In the genomic region with DNA sequence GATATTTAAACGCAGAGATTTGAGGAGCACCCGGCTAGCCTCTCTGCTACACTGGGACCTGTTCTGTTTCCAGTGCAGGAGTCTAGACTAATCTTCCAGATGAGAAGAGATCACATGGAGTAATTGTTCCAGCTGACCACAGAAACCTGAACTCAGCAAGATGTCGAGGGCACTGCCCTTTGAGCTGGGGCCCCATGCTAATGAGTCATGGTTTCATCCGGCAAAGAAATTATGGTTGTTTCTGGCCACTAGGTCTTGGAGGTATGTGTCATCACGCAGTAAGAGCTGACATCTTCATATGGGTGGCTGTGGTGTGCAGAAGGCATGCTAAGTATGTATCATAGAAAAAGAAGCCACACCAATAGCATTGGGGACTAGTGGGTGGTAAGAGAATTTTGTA, we compare ENCODE assay signal across 22 mouse cellular contexts. TPM values are rescaled to one million over a fixed set of nuclear protein-coding genes. Genes with fewer than 3 reads are reported as not detected.
DNase-seq lines count a peak whose midpoint lies in the region; ATAC-seq and TF ChIP-seq lines count a peak whose summit lies in the region.
"Had no signal": no experiment of that assay in that cellular context is flagged by ENCODE, and none has a peak within 500 bp of the region (broad histone marks: within the 10 kb centered on the region; RNA-seq: fewer than 3 reads in every experiment).

No protein-coding gene starts in this region.

- intact Hi-C loops in gastrocnemius, adult 2 months (cut with DNase I) = no loop called here

- no peak overlapping the region for H3K4me2 ChIP-seq in midbrain, embryonic 15.5 days
- H3K4me2 ChIP-seq: forebrain, embryonic 13.5 days; limb, embryonic 15.5 days had no signal

- peaks cover 20% of the 10 kb centered on the region for H3K36me3 ChIP-seq in midbrain, embryonic 15.5 days (replicated peaks)

- no peak overlapping the region for H3K4me3 ChIP-seq in gastrocnemius, adult 2 months
- H3K4me3 ChIP-seq in midbrain, embryonic 15.5 days = no peak overlapping the region
- H3K4me3 ChIP-seq: forebrain, embryonic 13.5 days; limb, embryonic 15.5 days; midbrain, embryonic 10.5 days had no signal

- 81% methylated on average over 5 of the region's 5 CpGs for WGBS in midbrain, embryonic 15.5 days

- no peaks in the 10 kb centered on the region for H3K9me3 ChIP-seq in midbrain, embryonic 15.5 days
- H3K9me3 ChIP-seq: forebrain, embryonic 13.5 days; limb, embryonic 15.5 days; midbrain, embryonic 10.5 days had no signal

- H3K27me3 ChIP-seq in midbrain, embryonic 15.5 days (replicated peaks) = no peaks in the 10 kb centered on the region
- H3K27me3 ChIP-seq: forebrain, embryonic 13.5 days; limb, embryonic 15.5 days had no signal

- no peak overlapping the region for H3K27ac ChIP-seq in gastrocnemius, adult 2 months
- H3K27ac ChIP-seq in midbrain, embryonic 15.5 days = no peak overlapping the region
- H3K27ac ChIP-seq: forebrain, embryonic 13.5 days; limb, embryonic 15.5 days; midbrain, embryonic 10.5 days had no signal

- no peak overlapping the region for H3K9ac ChIP-seq in midbrain, embryonic 15.5 days
- H3K9ac ChIP-seq: forebrain, embryonic 13.5 days; limb, embryonic 15.5 days had no signal

- DNase-seq in adrenal gland, adult 2 months = peak; percentile 64
- DNase-seq in adrenal gland, adult 8-10 months = no peak
- peak; percentile 58 to 65 for DNase-seq in kidney, postnatal 36 days
- DNase-seq in kidney, postnatal 10 days = no peak
- DNase-seq in fibroblast of lung, adult 2 months (ENCODE audit: low read depth) = peak; percentile 54
- DNase-seq in yolk sac, embryonic 10.5 days (ENCODE audit: low spot score) = peak; percentile 23
- DNase-seq in gastrocnemius, adult 2 months = no peak
- DNase-seq: cerebellum, adult 18-20 months; cerebellum, postnatal 36 days; gastrocnemius, postnatal 25 days; heart, postnatal 14 days; lung, adult 18-20 months; right cerebral cortex, postnatal 4 days; thymus, postnatal 4 days had no signal

- no peak for TF ChIP-seq CTCF in gastrocnemius, adult 2 months (IDR thresholded peaks at IDR 0.05)

- H3K4me1 ChIP-seq in midbrain, embryonic 15.5 days = peaks cover 5% of the 10 kb centered on the region
- H3K4me1 ChIP-seq: forebrain, embryonic 13.5 days; limb, embryonic 15.5 days had no signal

- no peak for ATAC-seq in midbrain, embryonic 15.5 days (replicated peaks)
- ATAC-seq: forebrain, embryonic 13.5 days; hindbrain, embryonic 16.5 days had no signal

RNA-seq across cellular contexts. Expression of a gene that starts 6.2 kb away (rescaled TPM):
- total RNA-seq in adrenal gland, adult 2 months (2021) = 10 to 100 TPM in 1 of 2 experiments, 1 to 10 TPM in 1; 7.5 to 15.5 TPM
- polyA plus RNA-seq in adrenal gland, adult 2 months (2012; rRNA removed) = 10.6 and 13.0 TPM in 2 replicates
- 10 to 100 TPM in 3 of 4 experiments, 1 to 10 TPM in 1; 9.1 to 25.1 (median 19.8) TPM for total RNA-seq in adrenal gland, adult 8-10 months (2022)
- total RNA-seq in gastrocnemius, adult 2 months (2021) = 1 to 10 TPM; 2.2 to 4.4 TPM
- 154 and 162 TPM in 2 replicates for polyA plus RNA-seq in midbrain, embryonic 15.5 days (2015; fragmentation: Nextera tagmentation; extraction: Ambion mirVana)
- total RNA-seq: monocyte, adult 5-6 weeks had no signal

RNA-seq across cellular contexts. Expression of a gene that starts 10.3 kb away (rescaled TPM):
- total RNA-seq in adrenal gland, adult 2 months (2021) = 10 to 100 TPM; 62.3 to 69.9 TPM
- 43.7 and 44.5 TPM in 2 replicates for polyA plus RNA-seq in adrenal gland, adult 2 months (2012; rRNA removed)
- total RNA-seq in adrenal gland, adult 8-10 months (2022) = 10 to 100 TPM; 78.8 to 81.8 (median 80.4) TPM
- 10 to 100 TPM; 11.9 to 12.8 TPM for total RNA-seq in gastrocnemius, adult 2 months (2021)
- polyA plus RNA-seq in midbrain, embryonic 15.5 days (2015; fragmentation: Nextera tagmentation; extraction: Ambion mirVana) = 30.1 and 30.6 TPM in 2 replicates

RNA-seq across cellular contexts. Expression of a gene that starts 27.9 kb away (rescaled TPM):
- total RNA-seq in adrenal gland, adult 2 months (2021) = under 1 TPM; 0.55 to 0.75 TPM
- polyA plus RNA-seq in adrenal gland, adult 2 months (2012; rRNA removed) = 0.09 and 0.12 TPM in 2 replicates
- total RNA-seq in adrenal gland, adult 8-10 months (2022) = 1 to 10 TPM in 2 of 4 experiments, under 1 TPM in 2; 0.58 to 3.5 (median 1.5) TPM
- total RNA-seq in gastrocnemius, adult 2 months (2021) = under 1 TPM; 0.28 to 0.33 TPM
- not detected in 2 replicates for polyA plus RNA-seq in midbrain, embryonic 15.5 days (2015; fragmentation: Nextera tagmentation; extraction: Ambion mirVana)
- polyA plus RNA-seq: forebrain, embryonic 13.5 days; hindbrain, embryonic 16.5 days; limb, embryonic 15.5 days had no signal

RNA-seq across cellular contexts. Expression of a gene that starts 34.5 kb away (rescaled TPM):
- 1 to 10 TPM; 3.7 to 8.0 TPM for total RNA-seq in adrenal gland, adult 2 months (2021)
- 1.5 and 1.6 TPM in 2 replicates for polyA plus RNA-seq in adrenal gland, adult 2 months (2012; rRNA removed)
- total RNA-seq in adrenal gland, adult 8-10 months (2022) = 10 to 100 TPM in 2 of 4 experiments, 1 to 10 TPM in 2; 2.8 to 17.4 (median 9.1) TPM
- total RNA-seq in gastrocnemius, adult 2 months (2021) = 1 to 10 TPM; 2.9 to 3.1 TPM
- 1.1 and 1.3 TPM in 2 replicates for polyA plus RNA-seq in midbrain, embryonic 15.5 days (2015; fragmentation: Nextera tagmentation; extraction: Ambion mirVana)
- total RNA-seq: monocyte, adult 5-6 weeks had no signal

RNA-seq across cellular contexts. Expression of a gene that starts 44.1 kb away (rescaled TPM):
- total RNA-seq in adrenal gland, adult 2 months (2021) = under 1 TPM; 0.35 to 0.61 TPM
- 0.16 and 0.27 TPM in 2 replicates for polyA plus RNA-seq in adrenal gland, adult 2 months (2012; rRNA removed)
- 1 to 10 TPM in 1 of 4 experiments, under 1 TPM in 2, not detected in 1; 0.27 to 1.3 (median 0.42) TPM for total RNA-seq in adrenal gland, adult 8-10 months (2022)
- 100 to 1,000 TPM; 154 to 235 TPM for total RNA-seq in gastrocnemius, adult 2 months (2021)
- 0.56 and 0.83 TPM in 2 replicates for polyA plus RNA-seq in midbrain, embryonic 15.5 days (2015; fragmentation: Nextera tagmentation; extraction: Ambion mirVana)
- total RNA-seq: heart, postnatal 14 days; layer of hippocampus, postnatal 25 days; monocyte, adult 5-6 weeks had no signal
- polyA plus RNA-seq: large intestine, adult 2 months had no signal

Comparison
In these comparisons a context has a peak if more than half of its experiments do, and no peak if none do; other contexts are left out.
1. DNase-seq: peak in adrenal gland, adult 2 months (single experiment), kidney, postnatal 36 days (2 of 2), fibroblast of lung, adult 2 months (single experiment) and yolk sac, embryonic 10.5 days (single experiment); none in adrenal gland, adult 8-10 months (single experiment), kidney, postnatal 10 days (single experiment) and gastrocnemius, adult 2 months (single experiment).
2. RNA of a gene that starts 10.3 kb away (total RNA-seq): 78.8 to 81.8 TPM in adrenal gland, adult 8-10 months and 62.3 to 69.9 TPM in adrenal gland, adult 2 months; 11.9 to 12.8 TPM in gastrocnemius, adult 2 months; every median in the first group is over 4 times any median in the second.